In the genomic region with DNA sequence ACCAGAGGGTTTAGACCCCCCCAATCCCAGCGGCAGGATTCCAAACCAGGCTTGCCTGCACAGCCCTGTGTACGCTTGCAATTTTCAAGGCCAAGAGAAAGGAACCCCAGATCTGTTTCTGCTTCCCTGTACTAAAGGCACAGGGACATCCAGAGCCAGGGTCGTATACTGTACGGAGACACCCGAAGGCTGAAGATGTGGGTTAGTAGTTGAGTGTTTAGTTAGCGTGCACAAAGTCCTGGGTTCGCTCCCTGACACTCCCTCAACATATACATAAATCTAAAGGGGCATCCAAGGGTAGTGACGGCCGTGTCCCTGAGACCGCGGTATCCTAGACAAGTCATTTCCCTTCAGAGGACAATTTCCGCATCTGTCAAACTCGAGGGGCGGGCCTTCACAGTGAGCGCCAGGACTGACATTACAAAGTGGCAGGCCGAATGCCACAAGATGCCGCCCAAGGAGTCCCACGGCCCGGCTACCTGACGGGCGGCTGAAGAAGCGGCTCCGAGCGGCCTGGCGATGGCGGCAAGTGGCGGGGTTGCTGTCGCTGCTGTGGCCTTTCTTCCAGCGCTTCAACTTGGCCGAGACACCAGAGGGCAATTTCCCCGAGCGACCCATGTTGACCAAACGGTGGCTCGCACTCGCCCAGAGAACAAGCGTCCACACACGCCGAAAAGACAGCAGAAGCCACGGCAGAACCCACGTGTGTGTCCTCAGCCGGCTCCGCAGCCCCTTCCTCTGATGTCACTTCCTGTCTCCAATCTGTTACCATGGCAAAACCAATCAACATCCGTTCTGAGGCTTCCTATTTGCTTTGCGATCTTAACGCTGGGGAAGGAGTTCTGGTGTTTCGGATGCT, we compare ENCODE assay signal across 8 mouse cellular contexts. TPM values are rescaled to one million over a fixed set of nuclear protein-coding genes. Genes with fewer than 3 reads are reported as not detected.
DNase-seq lines count a peak whose midpoint lies in the region; ATAC-seq and TF ChIP-seq lines count a peak whose summit lies in the region.

A gene (minus strand): TSS at position 714 of the 859 bp plus-strand sequence.

- no peak for TF ChIP-seq EP300 in CH12.LX (IDR thresholded peaks at IDR 0.05; ENCODE audit: low read length)
- no peak; the same call in 1 of the 2 replicates for TF ChIP-seq EP300 in heart, postnatal 0 days (IDR thresholded peaks at IDR 0.05; ENCODE audit: low read depth)

- H3K27me3 ChIP-seq in CH12.LX (replicated peaks) = no peaks in the 10 kb centered on the region
- no peaks in the 10 kb centered on the region for H3K27me3 ChIP-seq in forebrain, embryonic 11.5 days (ENCODE audit: control insufficient read depth, insufficient read depth, low read length)
- no peaks in the 10 kb centered on the region for H3K27me3 ChIP-seq in heart, postnatal 0 days (ENCODE audit: control insufficient read depth, insufficient read depth, low read length)
- no peaks in the 10 kb centered on the region for H3K27me3 ChIP-seq in liver, embryonic 16.5 days (ENCODE audit: control insufficient read depth, insufficient read depth, low read depth, low read length)
- no peaks in the 10 kb centered on the region for H3K27me3 ChIP-seq in neural tube, embryonic 13.5 days
- no peaks in the 10 kb centered on the region for H3K27me3 ChIP-seq in testis, adult 2 months (ENCODE audit: control insufficient read depth, insufficient read depth, low read length)

- H3K4me3 ChIP-seq in CH12.LX (replicated peaks in 1 of 3; ENCODE audit: low read depth in 2 of 3, low read length in 2 of 3, poor library complexity in 1 of 3) = peak within 1 kb of the TSS; percentile 82 to 93 (median 90)
- H3K4me3 ChIP-seq in forebrain, embryonic 11.5 days (ENCODE audit: low read depth, low read length) = peak within 1 kb of the TSS; percentile 57
- peak within 1 kb of the TSS; percentile 59 for H3K4me3 ChIP-seq in heart, postnatal 0 days (ENCODE audit: low read depth, low read length)
- peak within 1 kb of the TSS; percentile 89 for H3K4me3 ChIP-seq in liver, embryonic 16.5 days (ENCODE audit: low read depth, low read length)
- peak within 1 kb of the TSS; percentile 62 for H3K4me3 ChIP-seq in neural tube, embryonic 13.5 days
- H3K4me3 ChIP-seq in testis, adult 2 months (ENCODE audit: control insufficient read depth, low read depth, low read length) = peak within 1 kb of the TSS; percentile 96

- 2% methylated on average over 46 of the region's 46 CpGs for WGBS in forebrain, embryonic 11.5 days
- WGBS in heart, postnatal 0 days = under 1% methylated on average over 46 of the region's 46 CpGs
- under 1% methylated on average over 46 of the region's 46 CpGs for WGBS in liver, embryonic 16.5 days (ENCODE audit: insufficient replicate concordance)
- 1% methylated on average over 46 of the region's 46 CpGs for WGBS in neural tube, embryonic 13.5 days

- H3K36me3 ChIP-seq in CH12.LX (replicated peaks in 1 of 2; ENCODE audit: control insufficient read depth in 1 of 2, insufficient read depth in 1 of 2, low read length in 1 of 2) = peaks cover 16 to 30% of the 10 kb centered on the region in 2 experiments
- no peaks in the 10 kb centered on the region for H3K36me3 ChIP-seq in forebrain, embryonic 11.5 days (ENCODE audit: control insufficient read depth, insufficient read depth, low read length)
- H3K36me3 ChIP-seq in heart, postnatal 0 days (replicated peaks; ENCODE audit: control insufficient read depth, insufficient read depth, low read length) = peaks cover 4% of the 10 kb centered on the region; the same call in 1 of the 2 replicates
- no peaks in the 10 kb centered on the region for H3K36me3 ChIP-seq in liver, embryonic 16.5 days (ENCODE audit: control insufficient read depth, insufficient read depth)
- peaks cover 13% of the 10 kb centered on the region; the same call in 1 of the 2 replicates for H3K36me3 ChIP-seq in neural tube, embryonic 13.5 days
- H3K36me3 ChIP-seq in testis, adult 2 months (ENCODE audit: control insufficient read depth, insufficient read depth, low read length) = peaks cover 1% of the 10 kb centered on the region

- H3K4me2 ChIP-seq in CH12.LX (ENCODE audit: insufficient read depth, low read depth, poor library complexity, severe bottlenecking) = peak within 1 kb of the TSS; percentile 86
- peak within 1 kb of the TSS; percentile 79 for H3K4me2 ChIP-seq in forebrain, embryonic 11.5 days (ENCODE audit: low read depth, low read length, severe bottlenecking)
- peak within 1 kb of the TSS; percentile 75 for H3K4me2 ChIP-seq in heart, postnatal 0 days (ENCODE audit: low read depth, low read length)
- H3K4me2 ChIP-seq in liver, embryonic 16.5 days (ENCODE audit: low read depth, low read length) = peak within 1 kb of the TSS; percentile 93
- H3K4me2 ChIP-seq in neural tube, embryonic 13.5 days = peak within 1 kb of the TSS; percentile 94

- peaks cover 19% of the 10 kb centered on the region for H3K79me2 ChIP-seq in CH12.LX (replicated peaks; ENCODE audit: control insufficient read depth, extremely low read depth, insufficient read depth, poor library complexity, severe bottlenecking)

- no peak for TF ChIP-seq CTCF in CH12.LX (conservative IDR thresholded peaks at IDR 0.05 in 1 of 2, IDR thresholded peaks at IDR 0.05 in 1 of 2; ENCODE audit: low read depth in 2 of 2, low read length in 2 of 2)
- TF ChIP-seq CTCF in heart, postnatal 0 days (IDR thresholded peaks at IDR 0.05; ENCODE audit: low read depth) = no peak
- TF ChIP-seq CTCF in testis, adult 2 months (IDR thresholded peaks at IDR 0.05; ENCODE audit: control insufficient read depth, insufficient read depth, insufficient replicate concordance, low read depth, low read length) = no peak

- peaks cover 7 to 34% of the 10 kb centered on the region in 2 experiments for H3K4me1 ChIP-seq in CH12.LX (ENCODE audit: control insufficient read depth in 1 of 2, insufficient read depth in 2 of 2)
- peaks cover 6% of the 10 kb centered on the region; the same call in 1 of the 2 replicates for H3K4me1 ChIP-seq in forebrain, embryonic 11.5 days (replicated peaks; ENCODE audit: control insufficient read depth, insufficient read depth, low read length)
- peaks cover 16% of the 10 kb centered on the region for H3K4me1 ChIP-seq in heart, postnatal 0 days (ENCODE audit: control insufficient read depth, insufficient read depth)
- peaks cover 24% of the 10 kb centered on the region for H3K4me1 ChIP-seq in liver, embryonic 16.5 days (ENCODE audit: control insufficient read depth, low read depth, low read length)
- H3K4me1 ChIP-seq in neural tube, embryonic 13.5 days (replicated peaks) = peaks cover 19% of the 10 kb centered on the region
- H3K4me1 ChIP-seq in testis, adult 2 months (ENCODE audit: control insufficient read depth, insufficient read depth, low read length) = peaks cover 3% of the 10 kb centered on the region; the same call in 1 of the 2 replicates

- no peaks in the 10 kb centered on the region for H3K9me3 ChIP-seq in CH12.LX (replicated peaks; ENCODE audit: low read length)
- no peaks in the 10 kb centered on the region for H3K9me3 ChIP-seq in forebrain, embryonic 11.5 days (ENCODE audit: control insufficient read depth, low read length)
- H3K9me3 ChIP-seq in heart, postnatal 0 days (replicated peaks; ENCODE audit: control insufficient read depth, low read length) = no peaks in the 10 kb centered on the region
- H3K9me3 ChIP-seq in liver, embryonic 16.5 days (replicated peaks; ENCODE audit: control insufficient read depth, low read length) = no peaks in the 10 kb centered on the region
- no peaks in the 10 kb centered on the region for H3K9me3 ChIP-seq in neural tube, embryonic 13.5 days

- H3K27ac ChIP-seq in CH12.LX (ENCODE audit: insufficient read depth, low read depth) = peak within 1 kb of the TSS; percentile 20; the same call in 1 of the 2 replicates
- no peak within 1 kb of the TSS for H3K27ac ChIP-seq in forebrain, embryonic 11.5 days (ENCODE audit: low read depth, low read length)
- H3K27ac ChIP-seq in heart, postnatal 0 days (ENCODE audit: low read depth) = peak within 1 kb of the TSS; percentile 74
- peak within 1 kb of the TSS; percentile 31 for H3K27ac ChIP-seq in liver, embryonic 16.5 days (ENCODE audit: low read length)
- H3K27ac ChIP-seq in neural tube, embryonic 13.5 days (replicated peaks) = 0 out of 2 replicates have a peak within 1 kb of the TSS, but pooled peaks have one; percentile 1
- peak within 1 kb of the TSS; percentile 70 for H3K27ac ChIP-seq in testis, adult 2 months (ENCODE audit: control insufficient read depth, insufficient read depth, low read depth, low read length)

- DNase-seq in CH12.LX (ENCODE audit: extremely low read depth) = peak; percentile 95
- DNase-seq in c-Kit-positive CD71-negative TER-119-negative erythroid progenitor cells, embryonic 14.5 days (ENCODE audit: low read depth) = peak; percentile 89
- peak; percentile 83 for DNase-seq in forebrain, embryonic 11.5 days (ENCODE audit: low spot score)
- DNase-seq in heart, postnatal 0 days (ENCODE audit: low spot score) = peak; percentile 98
- DNase-seq in kidney, postnatal 4 days = peak; percentile 72 to 82

- dilution Hi-C loops in CH12.LX (cut with MboI; ENCODE audit: extremely low pct_ligation_motif_present, extremely low pct_unique_long_range_greater_than_20kb, low sequenced_read_pairs) = no loop called here

- TF ChIP-seq RAD21 in CH12.LX (IDR thresholded peaks at IDR 0.05; ENCODE audit: low read depth, low read length) = no peak

- peak; percentile 87 for TF ChIP-seq POLR2A in CH12.LX (IDR thresholded peaks at IDR 0.05; ENCODE audit: low read depth, low read length)
- TF ChIP-seq POLR2A in testis, adult 2 months (IDR thresholded peaks at IDR 0.05; ENCODE audit: control insufficient read depth, low read depth, low read length) = peak; percentile 73; the same call in 1 of the 2 replicates

- H3K9ac ChIP-seq in CH12.LX (ENCODE audit: insufficient read depth, low read depth) = peak within 1 kb of the TSS; percentile 64
- peak within 1 kb of the TSS; percentile 53 for H3K9ac ChIP-seq in forebrain, embryonic 11.5 days (ENCODE audit: low read length)
- peak within 1 kb of the TSS; percentile 45 for H3K9ac ChIP-seq in heart, postnatal 0 days (replicated peaks; ENCODE audit: low read depth, low read length)
- peak within 1 kb of the TSS; percentile 68 for H3K9ac ChIP-seq in liver, embryonic 16.5 days (ENCODE audit: low read depth, low read length)
- H3K9ac ChIP-seq in neural tube, embryonic 13.5 days = peak within 1 kb of the TSS; percentile 73

- peak; percentile 92 for ATAC-seq in forebrain, embryonic 11.5 days (replicated peaks; ENCODE audit: low FRiP score)
- ATAC-seq in heart, postnatal 0 days (ENCODE audit: insufficient read depth, low read depth) = peak; percentile 93
- ATAC-seq in liver, embryonic 16.5 days (ENCODE audit: low read depth) = peak; percentile 90
- ATAC-seq in neural tube, embryonic 13.5 days (ENCODE audit: low read depth) = peak; percentile 93

- in situ Hi-C loops in CH12.LX (cut with MboI; ENCODE audit: low pct_ligation_motif_present, low pct_unique_long_range_greater_than_20kb, low sequenced_read_pairs) = loop anchor here (10.0 kb wide), 1 partner anchor 51 kb away; a partner anchor contains a TSS

RNA-seq across cellular contexts. Expression of the gene that starts here (rescaled TPM):
- 42.5 and 58.0 TPM in 2 replicates for total RNA-seq in CH12.LX (2012; rRNA removed)
- total RNA-seq in CH12.LX (2014; rRNA removed) = 20.1 and 22.0 TPM in 2 replicates
- 62.4 and 64.3 TPM in 2 replicates for polyA plus RNA-seq in CH12.LX (2012; ENCODE audit: insufficient read length, low read depth)
- polyA plus RNA-seq in forebrain, embryonic 11.5 days (2014; fragmentation: Nextera tagmentation; extraction: Ambion mirVana) = 24.3 and 26.1 TPM in 2 replicates
- total RNA-seq in heart, postnatal 0 days (2014; rRNA removed; ENCODE audit: low replicate concordance) = 4.5 and 7.7 TPM in 2 replicates
- polyA plus RNA-seq in heart, postnatal 0 days (2015; fragmentation: Nextera tagmentation; extraction: Ambion mirVana) = 4.8 and 7.7 TPM in 2 replicates
- polyA plus RNA-seq in liver, embryonic 16.5 days (2015; fragmentation: Nextera tagmentation; extraction: Ambion mirVana) = 7.4 and 7.5 TPM in 2 replicates
- 15.4 and 15.6 TPM in 2 replicates for polyA plus RNA-seq in neural tube, embryonic 13.5 days (2015; fragmentation: Nextera tagmentation; extraction: Ambion mirVana)
- polyA plus RNA-seq in testis, adult 2 months (2012; rRNA removed) = 29.5 and 32.3 TPM in 2 replicates
